Mouse (Mus musculus): ENCODE measurements at regions not wholly inside any gene's neighbourhood (a gene's known extent, or its start where the extent isn't known, plus 50 kb on each side); places are given as distances from the start of the nearest gene placed in this dataset.

- Histone ChIP-seq H3K4me3 (replicated peaks; ENCODE audit: control insufficient read depth, low read depth, low read length) (no peak overlapping the region), H3K4me1 (ENCODE audit: control insufficient read depth, insufficient read depth, low read length) (no peaks in the 10 kb centered on the region), H3K27ac (ENCODE audit: control insufficient read depth, insufficient read depth, low read depth, low read length, poor library complexity) (no peak overlapping the region)
- WGBS, result 49% methylated on average over 3 of the region's 3 CpGs
- TF ChIP-seq CTCF (IDR thresholded peaks at IDR 0.05; ENCODE audit: control insufficient read depth, insufficient read depth, low read length) (no peak), POLR2A (IDR thresholded peaks at IDR 0.05; ENCODE audit: borderline replicate concordance, control insufficient read depth, low read depth, low read length) (no peak)
Observed at GRCm38 (mm10) chr4:131416209-131416608, 421.9 kb downstream of the Ptpru start.

GRCm38 (mm10) chr4:131417159-131417748 is 420.8 kb downstream of the Ptpru start:
- H3K4me1 ChIP-seq (ENCODE audit: control insufficient read depth, insufficient read depth, low read length), result no peaks in the 10 kb centered on the region
- no peak overlapping the region for H3K4me3 ChIP-seq (replicated peaks; ENCODE audit: control insufficient read depth, low read depth, low read length)
- H3K27ac ChIP-seq (ENCODE audit: control insufficient read depth, insufficient read depth, low read depth, low read length, poor library complexity), result no peak overlapping the region
- TF ChIP-seq CTCF (IDR thresholded peaks at IDR 0.05; ENCODE audit: control insufficient read depth, insufficient read depth, low read length), result no peak
- TF ChIP-seq POLR2A (IDR thresholded peaks at IDR 0.05; ENCODE audit: borderline replicate concordance, control insufficient read depth, low read depth, low read length), result no peak
- WGBS, result 75% methylated on average over 14 of the region's 14 CpGs

GRCm38 (mm10) chr4:131425311-131425710 is 412.8 kb downstream of the Ptpru start:
- H3K4me1 ChIP-seq (ENCODE audit: control insufficient read depth, insufficient read depth, low read length), result no peaks in the 10 kb centered on the region
- no peak overlapping the region for H3K27ac ChIP-seq (ENCODE audit: control insufficient read depth, insufficient read depth, low read depth, low read length, poor library complexity)
- TF ChIP-seq CTCF (IDR thresholded peaks at IDR 0.05; ENCODE audit: control insufficient read depth, insufficient read depth, low read length), result no peak
- H3K4me3 ChIP-seq (replicated peaks; ENCODE audit: control insufficient read depth, low read depth, low read length), result no peak overlapping the region
- 53% methylated on average over 11 of the region's 11 CpGs for WGBS

- no peak for TF ChIP-seq CTCF (IDR thresholded peaks at IDR 0.05; ENCODE audit: control insufficient read depth, insufficient read depth, low read length)
- TF ChIP-seq POLR2A (IDR thresholded peaks at IDR 0.05; ENCODE audit: borderline replicate concordance, control insufficient read depth, low read depth, low read length), result no peak
Observed at GRCm38 (mm10) chr4:131427871-131428270, 410.2 kb downstream of the Ptpru start.

GRCm38 (mm10) chr4:131429356-131429755 is 408.7 kb downstream of the Ptpru start:
- Histone ChIP-seq H3K4me3 (replicated peaks; ENCODE audit: control insufficient read depth, low read depth, low read length) (no peak overlapping the region), H3K27ac (ENCODE audit: control insufficient read depth, insufficient read depth, low read depth, low read length, poor library complexity) (no peak overlapping the region), H3K4me1 (ENCODE audit: control insufficient read depth, insufficient read depth, low read length) (no peaks in the 10 kb centered on the region)
- TF ChIP-seq POLR2A (IDR thresholded peaks at IDR 0.05; ENCODE audit: borderline replicate concordance, control insufficient read depth, low read depth, low read length) (no peak), CTCF (IDR thresholded peaks at IDR 0.05; ENCODE audit: control insufficient read depth, insufficient read depth, low read length) (no peak)
- 70% methylated on average over 11 of the region's 11 CpGs for WGBS

More at GRCm38 (mm10) chr4:131427871-131428270, 410.2 kb downstream of the Ptpru start:
- Histone ChIP-seq H3K4me1 (ENCODE audit: control insufficient read depth, insufficient read depth, low read length) (no peaks in the 10 kb centered on the region), H3K4me3 (replicated peaks; ENCODE audit: control insufficient read depth, low read depth, low read length) (no peak overlapping the region), H3K27ac (ENCODE audit: control insufficient read depth, insufficient read depth, low read depth, low read length, poor library complexity) (no peak overlapping the region)
- 87% methylated on average over 7 of the region's 7 CpGs for WGBS

GRCm38 (mm10) chr4:131430420-131430819 is 407.7 kb downstream of the Ptpru start:
- Histone ChIP-seq H3K27ac (ENCODE audit: control insufficient read depth, insufficient read depth, low read depth, low read length, poor library complexity) (no peak overlapping the region), H3K4me3 (replicated peaks; ENCODE audit: control insufficient read depth, low read depth, low read length) (no peak overlapping the region), H3K4me1 (ENCODE audit: control insufficient read depth, insufficient read depth, low read length) (no peaks in the 10 kb centered on the region)
- WGBS, result 77% methylated on average over 1 of the region's 1 CpGs
- TF ChIP-seq POLR2A (IDR thresholded peaks at IDR 0.05; ENCODE audit: borderline replicate concordance, control insufficient read depth, low read depth, low read length) (no peak), CTCF (IDR thresholded peaks at IDR 0.05; ENCODE audit: control insufficient read depth, insufficient read depth, low read length) (no peak)

GRCm38 (mm10) chr4:131431188-131431587 is 406.9 kb downstream of the Ptpru start:
- Histone ChIP-seq H3K4me1 (ENCODE audit: control insufficient read depth, insufficient read depth, low read length) (no peaks in the 10 kb centered on the region), H3K4me3 (replicated peaks; ENCODE audit: control insufficient read depth, low read depth, low read length) (no peak overlapping the region), H3K27ac (ENCODE audit: control insufficient read depth, insufficient read depth, low read depth, low read length, poor library complexity) (no peak overlapping the region)
- TF ChIP-seq POLR2A (IDR thresholded peaks at IDR 0.05; ENCODE audit: borderline replicate concordance, control insufficient read depth, low read depth, low read length) (no peak), CTCF (IDR thresholded peaks at IDR 0.05; ENCODE audit: control insufficient read depth, insufficient read depth, low read length) (peak; percentile 54)
- 4% methylated on average over 5 of the region's 5 CpGs for WGBS

GRCm38 (mm10) chr4:131432591-131433177 is 405.4 kb downstream of the Ptpru start:
- Histone ChIP-seq H3K27ac (ENCODE audit: control insufficient read depth, insufficient read depth, low read depth, low read length, poor library complexity) (no peak overlapping the region), H3K4me3 (replicated peaks; ENCODE audit: control insufficient read depth, low read depth, low read length) (no peak overlapping the region), H3K4me1 (ENCODE audit: control insufficient read depth, insufficient read depth, low read length) (no peaks in the 10 kb centered on the region)
- 72% methylated on average over 13 of the region's 13 CpGs for WGBS
- TF ChIP-seq POLR2A (IDR thresholded peaks at IDR 0.05; ENCODE audit: borderline replicate concordance, control insufficient read depth, low read depth, low read length) (no peak), CTCF (IDR thresholded peaks at IDR 0.05; ENCODE audit: control insufficient read depth, insufficient read depth, low read length) (no peak)

Data from bone marrow, adult 2 months (tissue).